Mouse (Mus musculus) lung, postnatal 0 days (tissue): ENCODE data around the gene Olfr1417.

Source experiments
- CTCF ChIP-seq: IDR thresholded peaks from 2 replicates; pipeline ENCODE4 v1.5.1; 2016; ENCODE audit warnings: antibody characterized with exemption, mild to moderate bottlenecking
- EP300 ChIP-seq: IDR thresholded peaks from 2 replicates; pipeline ENCODE4 v1.6.1; 2016; ENCODE audit warnings: antibody characterized with exemption, mild to moderate bottlenecking, control low read depth

DNA sequence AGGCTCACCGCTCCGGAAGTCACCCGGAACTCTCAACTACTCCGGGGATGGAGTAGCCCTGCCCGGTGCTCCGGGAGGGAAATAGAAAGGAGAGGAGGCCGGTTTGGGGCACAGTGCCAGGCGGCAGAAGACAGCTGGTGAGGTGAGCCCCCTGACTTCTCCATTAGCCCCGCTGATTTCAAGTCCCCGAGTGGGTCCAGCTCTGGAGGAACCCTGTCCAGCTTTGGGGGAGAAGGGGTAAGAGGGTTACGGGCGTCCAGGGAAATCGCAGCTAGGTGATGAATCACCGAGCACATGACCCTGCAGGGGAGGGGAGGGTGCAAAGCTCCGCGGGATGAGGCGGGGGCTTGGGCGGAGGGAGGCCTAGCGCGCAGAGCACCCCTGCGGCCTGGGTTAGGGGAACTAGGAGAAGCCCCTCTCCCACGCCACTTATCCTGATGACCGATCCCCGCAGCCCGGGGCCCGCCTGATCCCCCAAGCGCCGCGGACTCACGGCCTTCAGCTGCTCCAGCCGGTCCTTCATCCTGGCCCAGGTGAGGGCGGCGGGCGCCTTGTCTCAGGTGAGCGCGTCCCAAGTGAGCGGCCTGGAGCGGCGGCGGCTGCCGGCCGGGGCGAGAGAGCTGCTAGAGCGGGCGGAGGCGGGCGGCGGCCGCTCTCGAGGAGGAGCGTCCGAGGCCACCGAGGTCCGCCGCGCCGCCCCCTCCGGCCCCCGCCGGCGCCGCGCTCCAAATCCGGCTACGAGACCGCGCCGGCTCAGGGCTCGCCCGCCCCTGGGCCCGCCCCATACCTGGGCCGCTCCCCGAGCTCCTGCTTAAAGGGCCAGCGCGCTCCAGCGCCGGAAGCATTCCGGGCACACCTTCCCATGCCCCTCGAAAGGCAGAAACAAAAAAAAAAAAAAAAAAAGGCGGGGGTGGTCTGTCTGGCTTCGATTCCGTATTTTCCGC lies 20.5 kb downstream of the Olfr1417 start:
- no peak for TF ChIP-seq CTCF
- TF ChIP-seq EP300 = no peak
